10 mouse cellular contexts compared by ENCODE assay signal in genomic region chr17:63720883-63721282, GRCm38 (mm10).
DNase-seq lines count a peak whose midpoint lies in the region; ATAC-seq and TF ChIP-seq lines count a peak whose summit lies in the region.
"Had no signal": no experiment of that assay in that cellular context is flagged by ENCODE, and none has a peak within 500 bp of the region (broad histone marks: within the 10 kb centered on the region; RNA-seq: fewer than 3 reads in every experiment).

No protein-coding gene starts in this region.

- 38% methylated on average over 4 of the region's 4 CpGs for WGBS in forebrain, embryonic 12.5 days
- WGBS in forebrain, embryonic 10.5 days: 45% methylated on average over 4 of the region's 4 CpGs
- WGBS in embryonic facial prominence, embryonic 10.5 days: 50% methylated on average over 4 of the region's 4 CpGs

- no peaks in the 10 kb centered on the region for H3K9me3 ChIP-seq in forebrain, embryonic 12.5 days
- H3K9me3 ChIP-seq in forebrain, embryonic 10.5 days: no peaks in the 10 kb centered on the region
- no peaks in the 10 kb centered on the region for H3K9me3 ChIP-seq in embryonic facial prominence, embryonic 10.5 days
- H3K9me3 ChIP-seq: lung, embryonic 15.5 days had no signal

- ATAC-seq in forebrain, embryonic 12.5 days (ENCODE audit: low FRiP score): 0 out of 2 replicates have a peak, but pooled peaks have one; percentile 49

- H3K27ac ChIP-seq in forebrain, embryonic 12.5 days: no peak overlapping the region
- H3K27ac ChIP-seq in forebrain, embryonic 10.5 days: no peak overlapping the region
- no peak overlapping the region for H3K27ac ChIP-seq in layer of hippocampus, adult 2 months
- H3K27ac ChIP-seq in embryonic facial prominence, embryonic 10.5 days (replicated peaks): no peak overlapping the region
- H3K27ac ChIP-seq: lung, embryonic 15.5 days had no signal

- no peak for DNase-seq in forebrain, embryonic 10.5 days (ENCODE audit: extremely low spot score, low spot score)
- no peak for DNase-seq in layer of hippocampus, adult 2 months (ENCODE audit: low spot score in 2 of 2)
- DNase-seq in layer of hippocampus, adult 8-10 months (ENCODE audit: low spot score in 2 of 2): no peak
- peak; percentile 14 for DNase-seq in ES-CJ7 (ENCODE audit: low read depth, low spot score)
- DNase-seq in embryonic facial prominence, embryonic 10.5 days (ENCODE audit: low spot score): peak; percentile 23
- DNase-seq in ovary, postnatal 14 days (ENCODE audit: low spot score): no peak
- no peak for DNase-seq in ovary, postnatal 10 days (ENCODE audit: low spot score)

- no peak overlapping the region for H3K9ac ChIP-seq in forebrain, embryonic 12.5 days
- H3K9ac ChIP-seq: lung, embryonic 15.5 days had no signal

- no peak overlapping the region for H3K4me2 ChIP-seq in forebrain, embryonic 12.5 days
- H3K4me2 ChIP-seq: lung, embryonic 15.5 days had no signal

- H3K27me3 ChIP-seq in forebrain, embryonic 12.5 days: no peaks in the 10 kb centered on the region
- no peaks in the 10 kb centered on the region for H3K27me3 ChIP-seq in forebrain, embryonic 10.5 days (ENCODE audit: poor library complexity, severe bottlenecking)
- no peaks in the 10 kb centered on the region for H3K27me3 ChIP-seq in embryonic facial prominence, embryonic 10.5 days (replicated peaks; ENCODE audit: low read depth, poor library complexity, severe bottlenecking)
- H3K27me3 ChIP-seq: lung, embryonic 15.5 days had no signal

- H3K36me3 ChIP-seq in forebrain, embryonic 12.5 days (replicated peaks): no peaks in the 10 kb centered on the region
- H3K36me3 ChIP-seq in forebrain, embryonic 10.5 days (replicated peaks): no peaks in the 10 kb centered on the region
- H3K36me3 ChIP-seq in embryonic facial prominence, embryonic 10.5 days (replicated peaks): no peaks in the 10 kb centered on the region
- H3K36me3 ChIP-seq: G1E; lung, embryonic 15.5 days had no signal

- peak; percentile 57 for TF ChIP-seq CTCF in layer of hippocampus, adult 2 months (conservative IDR thresholded peaks at IDR 0.05)

- H3K4me3 ChIP-seq in forebrain, embryonic 12.5 days (replicated peaks): no peak overlapping the region
- no peak overlapping the region for H3K4me3 ChIP-seq in forebrain, embryonic 10.5 days
- no peak overlapping the region for H3K4me3 ChIP-seq in layer of hippocampus, adult 2 months
- no peak overlapping the region for H3K4me3 ChIP-seq in embryonic facial prominence, embryonic 10.5 days
- H3K4me3 ChIP-seq: lung, embryonic 15.5 days had no signal

- peaks cover 5% of the 10 kb centered on the region; the same call in 1 of the 2 replicates for H3K4me1 ChIP-seq in forebrain, embryonic 12.5 days
- no peaks in the 10 kb centered on the region for H3K4me1 ChIP-seq in forebrain, embryonic 10.5 days
- no peaks in the 10 kb centered on the region for H3K4me1 ChIP-seq in embryonic facial prominence, embryonic 10.5 days
- H3K4me1 ChIP-seq: lung, embryonic 15.5 days had no signal

Comparison
In these comparisons a context has a peak if more than half of its experiments do, and no peak if none do; other contexts are left out.
1. DNase-seq: peak in ES-CJ7 (single experiment) and embryonic facial prominence, embryonic 10.5 days (single experiment); none in forebrain, embryonic 10.5 days (single experiment), layer of hippocampus, adult 2 months (0 of 2), layer of hippocampus, adult 8-10 months (0 of 2), ovary, postnatal 14 days (single experiment) and ovary, postnatal 10 days (single experiment).